Mouse (Mus musculus): ENCODE results near the gene Stk36. TPM values are rescaled to one million over a fixed set of nuclear protein-coding genes. Genes with fewer than 3 reads are reported as not detected.

Stk36 gene
- polyA plus RNA-seq, 1 experiment from 2014 or later: 19.7 TPM

DNA sequence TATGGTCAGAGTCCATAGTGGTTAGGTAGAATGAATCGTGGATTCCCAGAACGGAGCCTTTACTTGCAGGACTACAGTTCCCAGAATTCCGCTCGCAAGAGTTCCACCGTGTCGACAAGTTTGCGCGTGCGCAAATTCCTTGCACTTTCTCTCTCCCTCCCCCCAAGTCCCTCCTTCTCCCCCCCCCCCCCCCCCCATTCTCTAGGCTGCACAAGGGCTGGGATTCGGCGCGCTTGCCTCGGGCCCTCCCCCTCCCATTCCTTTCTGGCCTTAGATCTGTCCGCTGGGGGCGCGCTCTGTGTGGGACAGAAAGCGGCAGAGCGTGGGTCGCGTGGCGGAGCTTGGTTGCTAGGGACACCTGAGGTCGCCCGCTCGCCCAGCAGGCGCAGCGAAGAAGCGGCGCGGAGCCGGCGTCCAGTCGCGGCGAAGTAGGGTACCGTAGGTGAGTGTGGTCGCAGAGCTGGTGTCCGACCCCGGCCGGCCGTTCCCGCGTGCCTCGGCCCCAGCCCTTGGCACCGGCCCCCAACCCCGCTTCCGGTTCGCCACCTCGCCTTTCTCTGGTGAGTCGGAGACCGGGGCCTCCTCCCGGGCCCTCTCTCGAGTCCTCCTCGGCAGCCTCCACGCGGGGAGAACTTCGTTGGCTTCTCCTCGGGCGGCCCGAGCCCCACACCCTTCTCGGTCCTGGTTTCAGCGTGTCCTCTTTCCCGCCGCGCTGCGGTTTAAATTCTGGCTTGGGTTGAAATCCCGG, 60.4 kb downstream of the Stk36 start, which contains the start of gene Ttll4:
TSS of gene Ttll4 (plus strand) at position 298 of the 748 bp plus-strand sequence.
- H3K27ac ChIP-seq (ENCODE audit: low read depth, low read length): peak within 1 kb of the TSS; percentile 82
- no peaks in the 10 kb centered on the region for H3K27me3 ChIP-seq (replicated peaks; ENCODE audit: control insufficient read depth, insufficient read depth, low read length)
- H3K9ac ChIP-seq (ENCODE audit: low read length): peak within 1 kb of the TSS; percentile 81
- no peaks in the 10 kb centered on the region for H3K9me3 ChIP-seq (replicated peaks; ENCODE audit: control insufficient read depth, low read length)
- ATAC-seq (peak; percentile 99), DNase-seq (ENCODE audit: low spot score) (peak; percentile 99)
- H3K4me1 ChIP-seq (ENCODE audit: control insufficient read depth, insufficient read depth, low read length): peaks cover 5% of the 10 kb centered on the region
- peak within 1 kb of the TSS; percentile 80 for H3K4me3 ChIP-seq (ENCODE audit: low read depth, low read length)
- WGBS: under 1% methylated on average over 66 of the region's 66 CpGs
- peak within 1 kb of the TSS; percentile 53 for H3K4me2 ChIP-seq (ENCODE audit: low read length)
- H3K36me3 ChIP-seq (ENCODE audit: control insufficient read depth, insufficient read depth, low read length): no peaks in the 10 kb centered on the region

DNA sequence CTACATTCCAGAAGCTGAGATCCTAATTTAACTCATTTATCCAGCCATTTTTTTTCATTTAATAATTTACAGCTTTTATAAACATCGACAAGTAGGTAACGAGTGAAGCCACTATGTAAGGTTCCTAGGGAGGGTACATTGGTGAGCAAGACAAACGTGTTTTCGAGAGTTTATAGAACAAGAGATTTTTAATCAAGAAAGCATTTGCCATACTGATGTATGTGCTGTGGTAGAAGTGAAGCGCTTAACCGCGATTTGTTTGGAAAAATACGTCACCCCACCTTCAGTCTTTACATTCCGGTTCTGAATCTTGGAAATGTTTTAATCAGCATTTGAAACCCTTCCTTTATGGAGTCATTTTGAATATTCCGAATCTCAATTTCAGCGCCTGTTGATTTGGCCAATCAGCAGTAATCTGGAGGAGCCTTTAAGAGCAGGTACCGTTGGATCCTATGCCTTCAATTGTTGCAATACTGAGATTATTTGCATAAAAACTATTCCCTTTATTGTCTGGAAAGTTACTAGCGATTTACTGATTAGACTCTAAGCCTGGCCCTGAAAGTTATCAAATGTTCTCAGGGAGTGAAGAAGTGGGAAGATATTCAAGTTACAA, 61.1 kb downstream of the Stk36 start:
- DNase-seq (ENCODE audit: low spot score) (no peak), ATAC-seq (no peak)
- H3K4me3 ChIP-seq (ENCODE audit: low read depth, low read length): peak overlapping the region; percentile 80
- H3K4me1 ChIP-seq (ENCODE audit: control insufficient read depth, insufficient read depth, low read length): peaks cover 5% of the 10 kb centered on the region
- peak overlapping the region; percentile 53 for H3K4me2 ChIP-seq (ENCODE audit: low read length)
- H3K36me3 ChIP-seq (ENCODE audit: control insufficient read depth, insufficient read depth, low read length): no peaks in the 10 kb centered on the region
- peak overlapping the region; percentile 82; the same call in 1 of the 2 replicates for H3K27ac ChIP-seq (ENCODE audit: low read depth, low read length)
- H3K9me3 ChIP-seq (replicated peaks; ENCODE audit: control insufficient read depth, low read length): no peaks in the 10 kb centered on the region
- no peaks in the 10 kb centered on the region for H3K27me3 ChIP-seq (replicated peaks; ENCODE audit: control insufficient read depth, insufficient read depth, low read length)
- H3K9ac ChIP-seq (ENCODE audit: low read length): peak overlapping the region; percentile 81
- WGBS: 1% methylated on average over 13 of the region's 13 CpGs

DNA sequence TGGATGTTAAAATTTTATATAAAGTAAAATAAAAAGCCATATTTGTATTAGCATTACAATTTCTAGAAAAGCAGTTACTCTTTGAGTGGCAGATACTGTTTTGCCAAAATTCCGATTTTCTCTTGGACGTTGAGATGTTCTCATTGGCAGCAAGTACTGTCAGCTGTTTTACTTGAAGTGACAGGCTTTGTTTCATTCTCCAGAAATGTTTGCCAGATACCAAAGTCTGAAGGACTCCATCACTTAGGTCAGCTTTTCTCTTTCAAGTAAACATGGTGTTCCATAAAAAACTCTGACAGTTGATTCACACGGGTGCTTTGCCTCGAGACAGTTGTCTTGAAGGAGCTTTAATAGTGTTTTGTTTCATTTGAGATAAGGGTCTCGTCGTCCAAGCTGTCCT, 63.9 kb downstream of the Stk36 start:
- Histone ChIP-seq H3K9ac (ENCODE audit: low read length) (no peak overlapping the region), H3K36me3 (ENCODE audit: control insufficient read depth, insufficient read depth, low read length) (0 out of 2 replicates have a peak, but pooled peaks cover 4% of the 10 kb centered on the region), H3K4me3 (ENCODE audit: low read depth, low read length) (no peak overlapping the region), H3K4me2 (ENCODE audit: low read length) (no peak overlapping the region), H3K27me3 (replicated peaks; ENCODE audit: control insufficient read depth, insufficient read depth, low read length) (no peaks in the 10 kb centered on the region), H3K4me1 (ENCODE audit: control insufficient read depth, insufficient read depth, low read length) (peaks cover 5% of the 10 kb centered on the region), H3K9me3 (replicated peaks; ENCODE audit: control insufficient read depth, low read length) (no peaks in the 10 kb centered on the region), H3K27ac (ENCODE audit: low read depth, low read length) (no peak overlapping the region)
- no peak for ATAC-seq
- peak; percentile 17 for DNase-seq (ENCODE audit: low spot score)
- 71% methylated on average over 6 of the region's 6 CpGs for WGBS

DNA sequence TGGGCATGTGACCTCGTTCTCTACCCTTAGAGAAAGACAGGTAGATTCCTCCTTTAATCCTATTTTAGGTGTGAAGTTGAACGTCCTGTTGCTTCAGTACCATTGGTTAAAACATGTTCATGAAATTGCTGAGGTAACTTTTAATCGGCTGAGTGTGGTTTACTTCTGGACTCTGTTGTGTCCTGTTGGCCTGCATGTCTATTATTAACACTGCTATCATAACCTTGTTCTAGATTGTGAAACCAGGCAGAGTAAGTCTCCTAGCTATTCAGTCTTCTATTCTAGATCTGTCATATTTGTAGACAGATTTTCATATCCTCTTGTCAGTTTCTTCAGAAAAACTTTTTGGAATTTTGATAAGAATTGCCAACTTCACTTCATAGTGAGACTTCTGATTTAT, 67.1 kb downstream of the Stk36 start:
- Histone ChIP-seq H3K27me3 (replicated peaks; ENCODE audit: control insufficient read depth, insufficient read depth, low read length) (no peaks in the 10 kb centered on the region), H3K4me1 (ENCODE audit: control insufficient read depth, insufficient read depth, low read length) (no peaks in the 10 kb centered on the region; the same call in 1 of the 2 replicates), H3K36me3 (ENCODE audit: control insufficient read depth, insufficient read depth, low read length) (peaks cover 17% of the 10 kb centered on the region), H3K4me3 (ENCODE audit: low read depth, low read length) (no peak overlapping the region), H3K4me2 (ENCODE audit: low read length) (no peak overlapping the region), H3K9ac (ENCODE audit: low read length) (no peak overlapping the region), H3K9me3 (replicated peaks; ENCODE audit: control insufficient read depth, low read length) (no peaks in the 10 kb centered on the region), H3K27ac (ENCODE audit: low read depth, low read length) (no peak overlapping the region)
- no peak for ATAC-seq
- no peak for DNase-seq (ENCODE audit: low spot score)
- WGBS: 94% methylated on average over 3 of the region's 3 CpGs

DNA sequence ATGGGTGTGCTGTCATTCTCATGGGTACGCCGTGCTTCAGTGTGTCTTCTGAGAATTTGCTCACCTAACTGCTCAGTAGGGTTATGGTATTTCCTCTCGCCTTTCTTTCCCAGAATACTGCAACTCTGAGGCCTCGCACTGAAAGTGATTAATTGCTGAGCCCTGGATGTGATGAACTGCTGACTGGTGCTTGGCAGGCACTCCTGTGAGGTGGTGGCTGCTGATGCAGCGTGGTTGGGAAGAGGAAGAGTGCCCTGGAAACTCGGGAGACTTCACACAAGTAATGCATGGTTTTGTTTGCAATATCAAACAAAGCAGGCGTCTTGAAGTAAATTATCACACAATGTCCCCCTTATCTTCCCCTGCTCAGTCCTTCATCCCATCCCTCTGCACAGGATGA, 71.5 kb downstream of the Stk36 start:
- WGBS: 88% methylated on average over 7 of the region's 7 CpGs
- H3K4me3 ChIP-seq (ENCODE audit: low read depth, low read length): no peak overlapping the region
- no peaks in the 10 kb centered on the region for H3K27me3 ChIP-seq (replicated peaks; ENCODE audit: control insufficient read depth, insufficient read depth, low read length)
- DNase-seq (ENCODE audit: low spot score) (no peak), ATAC-seq (no peak)
- peaks cover 29% of the 10 kb centered on the region for H3K36me3 ChIP-seq (ENCODE audit: control insufficient read depth, insufficient read depth, low read length)
- no peaks in the 10 kb centered on the region for H3K4me1 ChIP-seq (ENCODE audit: control insufficient read depth, insufficient read depth, low read length)
- no peak overlapping the region for H3K9ac ChIP-seq (ENCODE audit: low read length)
- no peak overlapping the region for H3K4me2 ChIP-seq (ENCODE audit: low read length)
- no peaks in the 10 kb centered on the region for H3K9me3 ChIP-seq (replicated peaks; ENCODE audit: control insufficient read depth, low read length)
- H3K27ac ChIP-seq (ENCODE audit: low read depth, low read length): no peak overlapping the region

DNA sequence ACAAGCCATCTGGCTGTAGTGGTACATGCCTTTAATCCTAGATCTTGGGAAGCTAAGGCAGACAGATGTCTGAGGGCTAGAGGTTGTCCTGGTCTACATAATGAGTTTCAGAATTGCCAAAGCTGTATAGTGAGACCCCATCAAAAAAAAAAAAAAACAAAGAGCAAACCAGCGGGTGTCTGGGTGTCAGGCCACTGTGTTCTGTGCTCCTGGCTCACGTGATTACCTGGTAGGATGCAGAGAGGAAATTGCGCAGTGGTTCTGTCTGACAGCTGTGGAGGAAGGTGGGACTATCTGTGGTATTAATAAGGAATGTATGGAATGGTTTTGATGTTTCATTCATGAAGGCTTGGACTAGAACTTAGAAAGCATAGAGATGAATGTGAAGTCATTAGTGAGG, 75.6 kb downstream of the Stk36 start:
- Histone ChIP-seq H3K36me3 (ENCODE audit: control insufficient read depth, insufficient read depth, low read length) (peaks cover 59% of the 10 kb centered on the region), H3K4me2 (ENCODE audit: low read length) (no peak overlapping the region), H3K9ac (ENCODE audit: low read length) (no peak overlapping the region), H3K4me1 (ENCODE audit: control insufficient read depth, insufficient read depth, low read length) (no peaks in the 10 kb centered on the region), H3K27me3 (replicated peaks; ENCODE audit: control insufficient read depth, insufficient read depth, low read length) (no peaks in the 10 kb centered on the region), H3K27ac (ENCODE audit: low read depth, low read length) (no peak overlapping the region), H3K9me3 (replicated peaks; ENCODE audit: control insufficient read depth, low read length) (no peaks in the 10 kb centered on the region), H3K4me3 (ENCODE audit: low read depth, low read length) (no peak overlapping the region)
- ATAC-seq (no peak), DNase-seq (ENCODE audit: low spot score) (no peak)
- WGBS: 79% methylated on average over 3 of the region's 3 CpGs

DNA sequence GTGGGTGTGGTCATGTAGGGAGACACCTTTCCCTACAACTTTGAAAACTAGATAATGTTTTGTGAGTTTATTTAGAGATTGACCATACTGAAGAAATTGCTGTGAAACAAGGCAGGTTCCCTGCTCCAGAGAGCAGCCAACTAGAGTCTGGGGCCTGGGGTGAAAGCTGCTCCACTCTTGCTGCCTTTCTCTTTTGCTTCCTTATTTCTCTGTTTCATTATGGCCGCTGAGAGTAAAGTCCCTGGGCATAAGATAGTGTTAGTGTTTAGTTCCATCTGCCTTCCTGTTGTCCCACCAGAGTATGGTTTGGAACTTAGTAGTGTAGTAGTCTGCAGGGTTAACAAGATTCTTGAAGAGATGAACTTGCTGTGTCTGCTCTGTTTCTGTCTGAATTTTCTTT, 76.6 kb downstream of the Stk36 start:
- no peak overlapping the region for H3K9ac ChIP-seq (ENCODE audit: low read length)
- no peaks in the 10 kb centered on the region for H3K4me1 ChIP-seq (ENCODE audit: control insufficient read depth, insufficient read depth, low read length)
- H3K27ac ChIP-seq (ENCODE audit: low read depth, low read length): no peak overlapping the region
- no peak overlapping the region for H3K4me3 ChIP-seq (ENCODE audit: low read depth, low read length)
- H3K27me3 ChIP-seq (replicated peaks; ENCODE audit: control insufficient read depth, insufficient read depth, low read length): no peaks in the 10 kb centered on the region
- no peak overlapping the region for H3K4me2 ChIP-seq (ENCODE audit: low read length)
- peaks cover 60% of the 10 kb centered on the region for H3K36me3 ChIP-seq (ENCODE audit: control insufficient read depth, insufficient read depth, low read length)
- 90% methylated on average over 1 of the region's 1 CpGs for WGBS
- H3K9me3 ChIP-seq (replicated peaks; ENCODE audit: control insufficient read depth, low read length): no peaks in the 10 kb centered on the region
- DNase-seq (ENCODE audit: low spot score) (no peak), ATAC-seq (no peak)
